Mouse (Mus musculus) cerebellum, adult 9-10 months (tissue): Measurements from ENCODE around the gene Ptprcap.
A peak's percentile ranks its signal among the peaks of the same experiment; 100 is the strongest.

Source experiments
- DNase-seq: peaks from one replicate; pipeline ENCODE4 v3.0.0; 2022

Ptprcap gene

DNA sequence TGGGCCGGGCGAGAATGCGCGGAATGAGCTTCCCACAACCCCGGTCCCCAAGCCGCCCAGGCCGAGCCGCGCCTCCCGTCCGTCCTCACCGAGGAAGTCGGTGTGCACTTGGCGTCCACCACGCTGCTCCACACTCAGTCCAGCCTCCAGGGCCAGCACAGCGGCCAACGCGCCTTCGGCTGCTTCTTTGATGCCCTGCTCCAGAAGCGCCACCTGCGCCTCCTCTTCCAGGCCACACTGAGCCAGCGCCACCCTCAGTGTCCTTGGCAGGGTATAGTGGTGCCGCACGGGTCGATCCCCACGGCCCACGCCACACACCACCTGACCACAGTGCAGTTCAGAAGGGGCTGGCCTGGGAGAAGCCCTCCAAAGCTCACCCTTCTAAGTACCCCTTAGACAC, 16.4 kb downstream of the Ptprcap start:
- peak; percentile 71 for DNase-seq

DNA sequence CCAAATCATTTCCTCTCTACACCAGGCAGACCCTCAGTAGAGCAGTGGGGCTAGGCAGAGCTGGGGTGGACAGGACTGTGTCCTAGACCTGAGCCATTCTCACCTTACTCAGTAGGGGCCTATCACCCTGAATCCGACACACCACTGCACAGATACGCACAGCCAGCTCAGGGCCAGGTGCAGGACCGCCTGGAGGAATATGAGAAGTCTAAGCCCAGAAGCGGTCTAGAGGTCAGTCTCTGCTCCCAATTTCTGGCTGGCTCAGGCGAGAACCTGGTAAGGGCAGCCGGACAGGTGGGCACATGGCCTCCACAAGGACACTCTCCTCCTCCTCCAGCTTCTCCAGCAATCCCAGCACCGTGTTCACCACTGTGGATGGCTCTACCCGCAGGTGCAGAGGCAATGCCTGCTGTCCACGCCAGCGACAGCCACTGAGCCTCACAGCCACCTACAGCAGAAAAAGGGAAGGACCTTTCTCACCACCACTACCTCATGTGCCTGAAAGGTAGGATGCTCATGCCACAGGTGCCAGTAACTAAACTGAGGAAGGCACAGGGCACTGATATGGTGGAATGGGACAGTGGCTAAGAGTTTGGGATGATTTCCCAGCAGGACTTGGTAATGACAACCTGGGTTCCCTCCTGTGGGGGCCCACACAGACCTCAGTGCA, 17.5 kb downstream of the Ptprcap start:
- DNase-seq: peak; percentile 44

DNA sequence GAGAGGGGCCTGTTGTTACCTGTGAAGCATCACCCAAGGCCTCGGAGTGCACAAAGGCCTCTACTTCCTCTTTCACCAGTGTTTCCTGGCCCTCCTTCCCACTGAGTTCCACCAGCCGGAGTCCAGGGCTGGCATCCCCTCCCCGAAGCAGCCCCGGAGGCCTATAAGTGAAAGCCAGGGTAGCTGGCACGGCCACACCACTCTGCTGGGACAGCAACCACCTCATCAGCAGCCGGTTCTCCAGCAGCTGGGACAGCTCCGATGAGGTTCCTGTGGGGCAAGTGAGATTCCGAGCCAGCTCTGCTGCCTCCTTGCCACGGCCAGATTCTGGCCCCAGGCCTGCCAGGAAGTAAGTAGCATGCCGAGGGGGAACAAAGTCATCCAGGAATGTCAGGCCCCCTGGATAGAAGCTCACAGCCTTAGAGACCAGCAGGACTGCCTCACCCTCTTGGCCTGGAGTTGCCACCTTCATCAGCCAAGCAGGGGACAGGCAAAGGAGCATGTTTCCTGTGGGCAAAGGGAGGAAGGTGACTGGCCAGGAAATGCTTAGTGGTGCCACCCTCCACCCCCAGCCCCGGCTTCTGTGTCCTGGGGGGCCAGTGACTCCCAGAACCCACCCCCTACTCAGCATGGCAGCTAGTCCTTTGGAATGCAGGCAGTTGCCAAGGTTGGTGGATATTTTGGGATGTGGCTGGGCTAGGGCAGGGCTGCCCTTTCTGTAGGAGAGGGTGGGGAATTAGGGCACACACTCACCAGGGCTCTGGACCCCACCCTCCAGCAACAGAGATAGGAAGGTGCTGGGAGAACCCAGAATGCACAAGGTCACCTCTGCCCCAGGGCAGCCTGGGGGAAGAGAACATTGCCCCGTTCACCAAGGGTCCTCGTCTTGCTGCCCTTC, 18.2 kb downstream of the Ptprcap start:
- peak; percentile 43 for DNase-seq

DNA sequence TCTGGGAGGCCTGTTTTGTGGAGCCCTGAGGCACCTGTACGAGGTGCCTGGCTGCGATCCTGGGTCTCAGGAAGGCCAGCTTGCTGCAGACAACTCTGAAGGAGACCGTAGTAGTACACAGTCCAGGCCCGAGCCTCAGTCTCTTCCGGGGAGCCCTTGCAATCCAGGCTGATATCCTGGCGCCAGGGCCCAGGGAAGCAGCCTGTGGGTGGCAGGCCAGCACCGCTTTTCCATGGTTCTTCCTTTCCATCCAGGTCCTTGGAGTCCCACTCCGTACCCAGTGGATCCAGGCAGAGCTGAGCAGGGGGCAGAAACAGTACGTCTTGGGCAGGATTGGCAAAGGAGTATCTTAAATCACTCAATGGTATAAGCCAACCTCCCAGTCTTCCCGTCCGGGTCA, 19.5 kb downstream of the Ptprcap start:
- DNase-seq: no peak

DNA sequence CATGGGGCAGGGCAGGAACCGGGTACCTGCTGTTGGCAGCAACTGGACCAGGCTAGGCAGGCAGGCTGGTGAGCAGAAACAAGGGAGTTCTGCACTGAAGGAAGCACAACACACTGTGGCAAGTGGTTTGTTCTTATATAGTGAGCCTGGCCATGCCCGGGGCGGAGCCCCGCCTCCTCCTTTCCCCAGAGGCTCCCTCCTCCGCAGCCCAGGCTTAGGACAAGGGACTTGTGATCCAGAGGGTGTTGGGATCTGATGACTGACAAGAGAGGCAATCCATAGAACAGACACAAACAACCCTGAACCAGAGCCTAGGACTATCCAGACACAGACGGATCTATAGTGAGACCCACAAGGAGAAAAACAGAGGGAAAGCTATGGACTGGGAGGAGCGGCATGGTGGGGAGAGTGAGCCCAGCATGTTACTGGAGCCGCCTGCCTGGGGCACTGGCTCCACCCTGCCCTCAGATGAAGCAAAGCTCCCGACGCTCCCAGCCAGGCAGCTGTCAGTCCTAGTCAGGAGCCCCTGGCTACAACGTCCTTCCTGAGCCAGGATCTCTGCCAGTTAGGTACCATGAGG, 22.1 kb downstream of the Ptprcap start, which contains the start of gene Carns1:
Gene Carns1, minus strand, starts transcription at position 112 of the 580 bp plus-strand sequence.
- DNase-seq: peak; percentile 36

DNA sequence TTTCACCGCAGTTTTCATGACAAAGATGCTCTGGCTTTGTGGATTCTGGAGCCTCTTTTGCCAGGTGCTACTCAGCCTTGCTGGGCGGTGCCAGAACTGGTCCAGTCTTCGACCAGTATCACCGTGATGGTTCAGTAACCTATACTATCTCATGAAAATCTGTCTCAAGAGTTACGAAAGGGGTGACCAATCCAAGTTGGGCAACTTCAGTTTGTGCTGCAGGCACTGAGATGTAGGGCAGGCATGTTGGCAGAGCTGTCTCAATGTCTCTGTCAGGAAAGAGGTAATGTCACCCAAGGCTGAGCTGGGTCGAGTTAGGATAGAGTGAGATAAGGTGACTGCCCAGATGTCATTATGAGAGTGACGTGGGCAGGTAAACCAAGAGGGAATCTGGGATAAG, 27.0 kb downstream of the Ptprcap start:
- DNase-seq: no peak

DNA sequence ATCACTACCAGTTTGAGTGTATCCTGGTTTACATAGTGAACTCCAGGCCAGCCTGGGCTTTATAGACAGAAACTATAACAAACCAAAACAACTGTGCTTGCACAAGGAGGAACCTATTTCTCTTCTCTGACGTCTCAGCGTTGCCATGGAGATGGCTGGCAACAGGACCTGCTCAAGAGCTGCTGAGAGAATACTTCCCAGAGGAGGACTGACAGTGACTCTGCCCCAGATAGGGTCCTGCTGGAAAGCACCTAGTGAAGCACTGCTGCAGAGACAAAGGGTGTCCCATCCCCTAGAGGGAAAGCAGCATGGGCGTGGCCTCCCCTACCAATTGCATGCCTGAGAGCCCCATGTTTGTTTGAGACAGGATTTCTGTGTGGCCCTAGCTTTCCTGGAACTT, 28.5 kb downstream of the Ptprcap start:
- DNase-seq: no peak

DNA sequence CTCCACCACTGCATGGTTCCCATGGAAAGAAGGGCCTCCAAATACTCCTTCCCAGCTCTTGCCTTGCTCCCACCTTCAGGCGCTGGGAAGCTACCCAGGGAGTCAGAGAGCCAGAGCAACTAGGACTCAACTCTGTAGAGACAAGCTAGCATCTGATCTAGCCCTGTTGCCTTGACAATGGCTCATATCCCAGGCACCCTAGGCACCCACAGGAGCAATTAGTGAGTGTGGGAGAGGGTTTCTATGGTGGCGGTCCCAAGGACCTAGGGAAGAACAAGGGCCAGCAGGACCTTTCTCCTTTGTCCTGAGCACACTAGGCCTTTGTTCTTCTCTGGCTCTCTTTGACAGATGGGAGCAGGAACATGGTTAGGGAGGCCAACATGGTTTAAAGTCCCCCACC, 30.3 kb downstream of the Ptprcap start:
- no peak for DNase-seq

DNA sequence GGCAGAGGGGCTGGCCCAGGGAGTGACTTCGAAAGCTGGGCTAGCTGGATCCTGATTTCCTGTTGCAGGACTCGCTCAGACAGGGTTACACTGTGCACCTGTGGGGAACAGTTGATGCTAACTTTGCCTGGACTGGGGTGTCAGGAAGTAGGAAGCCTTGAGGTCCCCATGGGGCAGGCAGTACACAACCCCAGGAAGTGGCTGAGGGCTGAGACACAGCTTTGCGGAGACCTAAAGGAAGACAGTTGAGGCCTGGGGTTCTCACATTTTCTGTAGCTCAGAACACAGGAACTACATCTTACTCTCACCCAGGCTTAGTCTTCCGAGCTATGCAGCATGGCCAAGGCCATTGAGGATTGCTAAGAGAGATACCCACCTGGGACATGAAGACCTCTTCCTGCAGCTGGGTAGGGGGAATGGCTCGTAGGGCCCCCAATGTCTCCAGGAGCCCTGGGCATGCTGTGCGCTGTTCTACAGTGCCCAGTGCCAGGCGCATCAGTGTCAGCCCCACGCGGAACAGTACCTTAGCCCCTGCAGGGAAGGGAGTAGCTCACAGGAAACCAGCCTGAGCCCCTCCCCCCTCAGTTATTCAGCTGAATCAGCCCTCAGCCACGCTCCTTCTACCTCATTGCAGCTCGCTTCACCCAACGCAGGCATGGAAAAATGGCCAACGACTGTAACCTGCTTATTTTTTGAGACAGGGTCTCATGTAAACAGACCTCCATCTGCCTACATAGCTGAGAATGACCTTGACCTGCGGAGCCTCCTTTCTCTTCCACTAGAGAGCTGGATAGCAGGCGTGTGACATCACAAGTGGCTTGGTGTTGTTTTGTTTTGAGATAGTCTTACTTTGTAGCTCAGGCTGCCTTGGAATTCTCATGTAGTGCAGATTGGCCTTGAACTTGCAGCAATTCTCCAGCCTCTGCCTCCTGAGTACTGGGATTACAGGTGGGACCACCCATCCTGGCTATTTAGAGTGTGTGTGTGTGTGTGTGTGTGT, 31.9 kb downstream of the Ptprcap start:
- DNase-seq: no peak

DNA sequence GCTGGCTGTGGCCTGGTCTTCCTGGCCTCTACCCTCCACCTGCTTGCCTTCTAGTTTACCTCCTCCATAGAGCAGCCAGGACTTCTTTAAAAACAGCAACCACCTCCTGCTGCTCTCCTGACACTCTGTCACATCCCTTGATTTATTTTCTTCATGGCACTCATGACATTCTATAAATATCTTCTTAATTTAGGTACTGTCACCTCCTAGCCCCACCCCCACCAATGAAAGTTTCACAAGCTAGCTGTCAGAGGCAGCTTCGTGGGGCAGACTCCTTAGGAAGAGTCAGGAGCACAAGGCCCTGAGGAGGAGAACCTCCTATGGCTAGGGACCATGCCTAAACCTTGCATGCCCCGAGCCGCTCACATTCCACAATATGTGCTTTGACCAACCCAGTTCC, 33.9 kb downstream of the Ptprcap start:
- DNase-seq: no peak

DNA sequence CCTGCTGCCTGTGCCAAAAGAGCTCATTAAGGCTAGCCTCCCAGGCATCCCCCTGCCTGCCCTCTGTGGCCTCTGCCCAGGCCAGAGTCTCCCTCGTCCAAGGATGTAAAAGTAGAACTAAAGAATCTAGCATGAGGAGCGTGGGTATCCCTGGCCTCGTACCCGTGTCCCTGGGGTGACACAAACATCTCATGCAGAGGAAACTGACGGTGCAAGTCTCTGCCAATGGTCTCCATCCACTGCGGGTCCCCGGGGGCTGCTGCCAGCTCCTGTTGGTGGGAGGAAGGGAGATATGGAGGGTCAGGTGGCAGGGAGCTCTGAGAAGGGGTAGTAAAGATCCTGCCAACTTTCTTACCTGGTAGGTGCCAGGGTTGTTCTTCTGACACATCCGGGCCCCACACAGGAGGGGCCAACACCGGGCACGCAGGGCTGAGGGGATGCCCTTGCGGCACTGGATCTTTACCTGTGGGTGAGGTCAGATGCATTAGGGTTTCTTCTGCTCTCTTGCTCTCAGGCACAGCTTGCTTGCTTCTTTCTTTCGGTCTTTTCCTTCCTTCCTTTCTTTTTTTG, 35.7 kb downstream of the Ptprcap start:
- no peak for DNase-seq

DNA sequence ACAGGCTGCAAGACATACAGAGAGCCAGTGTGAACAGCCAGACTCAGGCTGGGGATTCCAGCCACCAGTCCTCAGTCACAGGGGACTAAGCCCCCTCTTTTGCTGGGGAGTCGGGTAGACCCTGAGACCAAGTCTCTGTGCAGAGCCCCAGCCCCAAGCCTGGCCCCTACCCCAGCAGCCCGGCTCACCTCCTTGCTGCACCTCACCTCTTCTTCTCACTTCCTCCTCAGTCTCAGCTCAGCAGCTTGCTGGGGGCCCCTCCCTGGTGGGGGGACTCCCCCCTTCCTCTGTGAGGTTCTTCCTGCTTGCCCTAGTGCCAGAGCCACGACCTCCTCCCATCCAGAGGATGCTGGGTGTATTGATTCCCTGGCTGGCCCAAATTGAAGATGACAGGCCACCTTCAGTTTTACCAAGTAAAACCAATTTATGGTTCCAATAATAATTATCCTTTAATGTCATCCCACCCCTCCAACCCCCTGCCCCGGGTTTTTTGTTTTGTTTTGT, 37.5 kb downstream of the Ptprcap start, which contains the start of gene Tbc1d10c:
Gene Tbc1d10c, minus strand, starts transcription at position 454 of the 504 bp plus-strand sequence.
- DNase-seq: peak; percentile 61

DNA sequence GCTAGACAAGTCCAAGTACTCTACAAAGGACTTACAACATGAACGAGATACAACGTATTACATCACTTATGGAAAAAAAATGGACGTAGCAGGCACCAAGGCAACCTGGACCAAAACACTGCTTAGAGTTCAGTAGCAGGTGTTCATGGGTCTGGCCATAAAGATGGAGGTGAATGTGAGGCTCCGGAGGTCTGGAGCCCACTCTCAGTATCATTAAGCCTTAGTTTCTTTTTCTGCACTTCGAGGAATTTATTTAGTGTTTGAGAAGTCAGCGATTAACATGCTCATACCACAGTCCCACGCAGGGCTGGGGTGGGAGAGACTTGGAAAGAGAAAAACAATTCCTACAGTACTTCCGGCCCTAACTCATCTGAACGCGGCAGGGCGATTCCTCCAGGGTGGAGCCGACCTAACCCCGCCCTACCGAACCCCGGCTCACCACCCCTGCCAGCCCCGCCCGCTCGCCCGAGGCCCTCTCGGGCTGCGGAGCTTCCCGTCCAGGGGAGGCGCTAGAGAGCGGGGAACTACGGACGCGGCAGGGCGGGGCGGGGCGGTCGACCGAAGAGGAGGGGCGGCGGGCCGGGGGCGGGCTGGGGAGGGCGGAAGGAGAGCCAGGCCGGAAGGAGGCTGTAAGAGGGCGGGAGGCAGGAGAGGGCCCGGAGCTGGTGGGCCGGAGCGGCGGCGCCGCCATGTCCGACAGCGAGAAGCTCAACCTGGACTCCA, 38.3 kb downstream of the Ptprcap start, which contains the start of gene Ppp1ca:
Gene Ppp1ca, plus strand, starts transcription at position 538 of the 723 bp plus-strand sequence.
- peak; percentile 90 for DNase-seq

DNA sequence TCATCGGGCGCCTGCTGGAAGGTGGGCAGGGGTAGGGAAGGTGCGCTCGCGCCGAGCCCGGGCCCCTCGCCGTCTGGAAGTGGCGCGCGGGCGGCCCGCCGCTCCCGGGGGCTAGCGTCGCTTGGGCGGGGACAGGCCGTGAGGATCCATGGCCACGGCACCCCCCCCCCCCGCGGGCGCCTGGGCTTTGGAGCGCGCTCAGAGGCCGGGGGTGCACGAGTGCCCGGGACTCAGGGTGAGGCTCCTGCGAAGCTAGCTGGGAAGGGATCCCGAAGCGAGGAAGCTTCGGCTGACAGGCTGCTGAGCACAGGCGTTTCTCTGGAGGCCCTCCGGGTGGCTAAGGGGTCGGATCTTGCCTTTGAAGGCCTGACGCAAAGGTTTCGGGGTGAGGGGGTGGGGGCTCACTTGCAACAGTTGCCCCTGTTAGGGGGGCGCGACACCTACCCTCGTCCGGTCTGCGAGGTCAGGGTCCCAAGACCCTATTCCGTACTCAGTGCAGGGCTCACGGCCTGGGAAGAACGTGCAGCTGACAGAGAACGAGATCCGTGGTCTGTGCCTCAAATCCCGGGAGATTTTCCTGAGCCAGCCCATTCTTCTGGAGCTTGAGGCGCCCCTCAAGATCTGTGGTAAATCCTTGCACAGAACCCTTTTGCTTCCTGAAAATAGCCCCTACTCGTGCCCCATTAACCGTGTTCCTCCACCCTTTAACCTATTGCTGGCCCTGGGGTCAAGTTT, 39.0 kb downstream of the Ptprcap start:
- peak; percentile 53 for DNase-seq

DNA sequence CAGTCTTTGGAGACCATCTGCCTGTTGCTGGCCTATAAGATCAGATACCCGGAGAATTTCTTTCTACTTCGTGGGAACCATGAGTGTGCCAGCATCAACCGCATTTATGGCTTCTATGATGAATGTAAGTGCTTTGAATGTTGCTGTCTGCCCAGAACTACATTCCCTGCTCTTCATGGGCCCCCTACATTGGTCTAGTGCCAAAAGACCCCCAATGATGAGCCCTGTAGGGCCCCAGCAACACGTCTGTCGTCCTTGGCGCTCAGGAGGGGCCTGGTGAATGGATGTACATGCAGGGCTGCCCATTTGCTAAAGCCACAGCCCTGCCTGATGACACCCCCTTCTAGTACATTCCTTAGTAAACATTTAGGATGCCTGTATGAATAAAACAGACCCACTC, 39.7 kb downstream of the Ptprcap start:
- peak; percentile 64 for DNase-seq

DNA sequence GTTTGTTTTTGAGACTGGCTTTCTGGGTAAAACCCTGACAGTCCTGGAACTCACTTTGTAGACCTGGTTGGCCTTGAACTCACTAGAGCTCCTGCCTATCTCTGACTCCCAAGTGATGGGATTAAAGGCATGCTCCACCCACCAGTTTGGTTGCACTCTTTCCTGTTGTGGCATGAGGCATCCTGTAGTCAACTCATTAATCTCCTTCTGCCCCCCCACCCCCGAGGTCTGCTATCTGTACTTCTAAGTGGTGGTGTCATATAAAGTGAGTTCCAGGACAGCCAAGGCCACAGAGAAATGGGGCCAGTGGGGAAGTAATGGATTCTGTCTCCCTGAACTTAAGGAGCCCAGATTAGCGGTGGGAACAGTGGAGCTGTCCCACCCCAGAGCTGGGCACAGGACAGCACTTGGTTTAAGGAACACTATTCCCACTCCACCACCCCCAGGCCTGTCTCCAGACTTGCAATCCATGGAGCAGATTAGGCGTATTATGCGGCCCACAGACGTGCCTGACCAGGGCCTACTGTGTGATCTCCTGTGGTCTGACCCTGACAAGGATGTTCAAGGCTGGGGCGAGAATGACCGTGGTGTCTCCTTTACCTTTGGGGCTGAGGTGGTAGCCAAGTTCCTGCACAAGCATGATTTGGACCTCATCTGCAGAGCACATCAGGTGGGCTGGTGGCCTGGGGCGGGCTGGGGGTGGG, 40.8 kb downstream of the Ptprcap start:
- peak; percentile 61 for DNase-seq

DNA sequence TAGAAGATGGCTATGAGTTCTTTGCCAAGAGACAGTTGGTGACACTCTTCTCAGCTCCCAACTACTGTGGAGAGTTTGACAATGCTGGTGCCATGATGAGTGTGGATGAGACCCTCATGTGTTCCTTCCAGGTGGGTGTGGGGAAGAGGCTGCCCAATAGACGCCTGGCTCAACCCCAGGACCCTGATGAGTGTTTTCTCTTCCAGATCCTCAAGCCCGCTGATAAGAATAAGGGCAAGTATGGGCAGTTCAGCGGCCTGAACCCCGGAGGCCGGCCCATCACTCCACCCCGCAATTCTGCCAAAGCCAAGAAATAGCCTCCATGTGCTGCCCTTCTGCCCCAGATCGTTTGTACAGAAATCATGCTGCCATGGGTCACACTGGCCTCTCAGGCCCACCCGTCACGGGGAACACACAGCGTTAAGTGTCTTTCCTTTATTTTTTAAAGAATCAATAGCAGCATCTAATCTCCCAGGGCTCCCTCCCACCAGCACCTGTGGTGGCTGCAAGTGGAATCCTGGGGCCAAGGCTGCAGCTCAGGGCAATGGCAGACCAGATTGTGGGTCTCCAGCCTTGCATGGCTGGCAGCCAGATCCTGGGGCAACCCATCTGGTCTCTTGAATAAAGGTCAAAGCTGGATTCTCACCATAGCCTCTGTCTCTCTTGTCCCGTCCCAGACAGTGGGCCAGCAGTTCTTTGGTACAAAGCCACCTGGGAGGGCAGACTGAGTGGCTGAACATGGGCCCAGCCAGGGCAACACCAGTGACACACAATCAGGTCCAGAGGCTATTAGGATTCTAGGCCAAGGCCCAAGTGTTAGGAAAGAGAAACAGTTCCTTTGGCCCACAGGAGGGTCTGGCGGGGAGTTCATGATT, 41.6 kb downstream of the Ptprcap start:
- peak; percentile 91 for DNase-seq

DNA sequence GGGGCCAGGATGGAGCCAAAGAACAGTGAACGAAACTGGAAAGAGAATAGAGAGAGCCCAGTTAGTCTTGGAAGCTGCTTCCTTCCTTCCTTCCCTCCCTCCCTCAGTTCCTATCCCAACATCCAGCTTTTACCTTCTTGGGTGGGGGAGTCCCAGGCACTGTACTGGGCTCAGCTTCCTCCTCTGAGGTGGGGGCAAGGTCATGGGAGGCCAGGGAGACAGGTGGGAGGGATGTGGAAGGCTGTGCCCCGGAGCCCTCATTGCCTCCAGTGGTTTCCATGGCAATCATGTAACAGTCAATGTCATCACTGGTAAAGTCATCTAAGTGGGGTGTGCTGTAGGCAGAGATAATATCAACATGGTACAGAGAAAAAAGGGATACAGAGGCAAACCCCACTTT, 42.6 kb downstream of the Ptprcap start:
- no peak for DNase-seq

DNA sequence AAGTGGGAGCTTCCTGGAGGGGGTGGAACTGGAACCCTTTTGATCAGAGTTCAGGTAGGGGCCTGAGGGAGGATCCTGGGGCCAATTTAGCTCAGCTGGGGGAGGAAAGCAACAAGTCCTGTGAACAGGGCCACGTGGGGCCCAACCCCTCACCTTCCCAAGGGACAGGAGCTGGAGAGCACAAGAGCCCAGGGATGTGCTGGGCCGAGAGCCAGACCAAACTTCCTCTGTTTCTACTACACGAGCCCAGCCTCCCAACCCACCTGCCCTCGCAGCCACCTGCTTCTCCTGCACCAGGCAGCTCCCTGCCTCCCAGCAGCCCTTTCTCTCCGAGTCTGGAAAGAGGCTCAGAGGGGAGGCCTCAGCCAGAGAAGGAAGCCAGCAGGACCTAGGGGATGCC, 43.1 kb downstream of the Ptprcap start:
- DNase-seq: peak; percentile 53
